Mouse (Mus musculus): ENCODE measurements at regions not wholly inside any gene's neighbourhood (a gene's known extent, or its start where the extent isn't known, plus 50 kb on each side); places are given as distances from the start of the nearest gene placed in this dataset.

GRCm38 (mm10) chr9:60972201-60972910, 178.0 kb downstream of the Uaca start:
- Histone ChIP-seq H3K4me1 (ENCODE audit: insufficient read depth, low read depth, low read length) (no peaks in the 10 kb centered on the region), H3K4me3 (ENCODE audit: low read depth, low read length) (no peak overlapping the region), H3K36me3 (replicated peaks) (no peaks in the 10 kb centered on the region), H3K27me3 (ENCODE audit: insufficient read depth, low read length) (peaks cover 2% of the 10 kb centered on the region; the same call in 1 of the 2 replicates), H3K9me3 (replicated peaks) (no peaks in the 10 kb centered on the region)
- ATAC-seq (ENCODE audit: extremely low read depth, insufficient number of reproducible peaks, low FRiP score, poor library complexity, severe bottlenecking), result no peak
- DNase-seq (ENCODE audit: low spot score), result no peak
- no peak for TF ChIP-seq CTCF (IDR thresholded peaks at IDR 0.05; ENCODE audit: low read depth, low read length)
- TF ChIP-seq TAL1 (conservative IDR thresholded peaks at IDR 0.05; ENCODE audit: low read depth, low read length), result no peak
- no peak for TF ChIP-seq GATA1 (IDR thresholded peaks at IDR 0.05; ENCODE audit: borderline replicate concordance, low read length)
- TF ChIP-seq POLR2AphosphoS5 (IDR thresholded peaks at IDR 0.05; ENCODE audit: insufficient replicate concordance, low read depth, low read length), result no peak
- TF ChIP-seq GATA2 (IDR thresholded peaks at IDR 0.05; ENCODE audit: borderline replicate concordance, low read depth, low read length), result no peak

GRCm38 (mm10) chr9:60974546-60974945, 180.2 kb downstream of the Uaca start:
- Histone ChIP-seq H3K27me3 (ENCODE audit: insufficient read depth, low read length) (no peaks in the 10 kb centered on the region), H3K9me3 (replicated peaks) (no peaks in the 10 kb centered on the region), H3K36me3 (replicated peaks) (no peaks in the 10 kb centered on the region), H3K4me1 (ENCODE audit: insufficient read depth, low read depth, low read length) (no peaks in the 10 kb centered on the region), H3K4me3 (ENCODE audit: low read depth, low read length) (no peak overlapping the region)
- ATAC-seq (ENCODE audit: extremely low read depth, insufficient number of reproducible peaks, low FRiP score, poor library complexity, severe bottlenecking), result no peak
- DNase-seq (ENCODE audit: low spot score), result no peak
- no peak for TF ChIP-seq CTCF (IDR thresholded peaks at IDR 0.05; ENCODE audit: low read depth, low read length)
- no peak for TF ChIP-seq POLR2AphosphoS5 (IDR thresholded peaks at IDR 0.05; ENCODE audit: insufficient replicate concordance, low read depth, low read length)
- no peak for TF ChIP-seq TAL1 (conservative IDR thresholded peaks at IDR 0.05; ENCODE audit: low read depth, low read length)
- TF ChIP-seq GATA1 (IDR thresholded peaks at IDR 0.05; ENCODE audit: borderline replicate concordance, low read length), result no peak
- no peak for TF ChIP-seq GATA2 (IDR thresholded peaks at IDR 0.05; ENCODE audit: borderline replicate concordance, low read depth, low read length)

- Histone ChIP-seq H3K4me3 (ENCODE audit: low read depth, low read length) (no peak overlapping the region), H3K9me3 (replicated peaks) (no peaks in the 10 kb centered on the region), H3K4me1 (ENCODE audit: insufficient read depth, low read depth, low read length) (no peaks in the 10 kb centered on the region), H3K36me3 (replicated peaks) (no peaks in the 10 kb centered on the region), H3K27me3 (ENCODE audit: insufficient read depth, low read length) (no peaks in the 10 kb centered on the region)
- TF ChIP-seq POLR2AphosphoS5 (IDR thresholded peaks at IDR 0.05; ENCODE audit: insufficient replicate concordance, low read depth, low read length), result no peak
- TF ChIP-seq TAL1 (conservative IDR thresholded peaks at IDR 0.05; ENCODE audit: low read depth, low read length), result no peak
- TF ChIP-seq GATA2 (IDR thresholded peaks at IDR 0.05; ENCODE audit: borderline replicate concordance, low read depth, low read length), result no peak
- no peak for TF ChIP-seq CTCF (IDR thresholded peaks at IDR 0.05; ENCODE audit: low read depth, low read length)
- no peak for TF ChIP-seq GATA1 (IDR thresholded peaks at IDR 0.05; ENCODE audit: borderline replicate concordance, low read length)
- no peak for DNase-seq (ENCODE audit: low spot score)
- no peak for ATAC-seq (ENCODE audit: extremely low read depth, insufficient number of reproducible peaks, low FRiP score, poor library complexity, severe bottlenecking)
Measured at GRCm38 (mm10) chr9:60982383-60983085, 188.2 kb downstream of the Uaca start.

GRCm38 (mm10) chr9:60983246-60983645, 188.9 kb downstream of the Uaca start:
- ATAC-seq (ENCODE audit: extremely low read depth, insufficient number of reproducible peaks, low FRiP score, poor library complexity, severe bottlenecking) (no peak), DNase-seq (ENCODE audit: low spot score) (no peak)
- TF ChIP-seq GATA2 (IDR thresholded peaks at IDR 0.05; ENCODE audit: borderline replicate concordance, low read depth, low read length), result no peak
- no peak for TF ChIP-seq TAL1 (conservative IDR thresholded peaks at IDR 0.05; ENCODE audit: low read depth, low read length)
- TF ChIP-seq GATA1 (IDR thresholded peaks at IDR 0.05; ENCODE audit: borderline replicate concordance, low read length), result no peak
- no peak for TF ChIP-seq POLR2AphosphoS5 (IDR thresholded peaks at IDR 0.05; ENCODE audit: insufficient replicate concordance, low read depth, low read length)
- no peak for TF ChIP-seq CTCF (IDR thresholded peaks at IDR 0.05; ENCODE audit: low read depth, low read length)
- H3K27me3 ChIP-seq (ENCODE audit: insufficient read depth, low read length), result no peaks in the 10 kb centered on the region
- H3K4me3 ChIP-seq (ENCODE audit: low read depth, low read length), result no peak overlapping the region
- no peaks in the 10 kb centered on the region for H3K4me1 ChIP-seq (ENCODE audit: insufficient read depth, low read depth, low read length)
- H3K36me3 ChIP-seq (replicated peaks), result no peaks in the 10 kb centered on the region
- H3K9me3 ChIP-seq (replicated peaks), result no peaks in the 10 kb centered on the region

- Histone ChIP-seq H3K4me3 (ENCODE audit: low read depth, low read length) (no peak overlapping the region), H3K36me3 (replicated peaks) (no peaks in the 10 kb centered on the region), H3K9me3 (replicated peaks) (no peaks in the 10 kb centered on the region), H3K4me1 (ENCODE audit: insufficient read depth, low read depth, low read length) (no peaks in the 10 kb centered on the region), H3K27me3 (ENCODE audit: insufficient read depth, low read length) (no peaks in the 10 kb centered on the region)
- ATAC-seq (ENCODE audit: extremely low read depth, insufficient number of reproducible peaks, low FRiP score, poor library complexity, severe bottlenecking) (no peak), DNase-seq (ENCODE audit: low spot score) (no peak)
- TF ChIP-seq TAL1 (conservative IDR thresholded peaks at IDR 0.05; ENCODE audit: low read depth, low read length) (no peak), POLR2AphosphoS5 (IDR thresholded peaks at IDR 0.05; ENCODE audit: insufficient replicate concordance, low read depth, low read length) (no peak), CTCF (IDR thresholded peaks at IDR 0.05; ENCODE audit: low read depth, low read length) (no peak), GATA2 (IDR thresholded peaks at IDR 0.05; ENCODE audit: borderline replicate concordance, low read depth, low read length) (no peak), GATA1 (IDR thresholded peaks at IDR 0.05; ENCODE audit: borderline replicate concordance, low read length) (no peak)
Measured at GRCm38 (mm10) chr9:60988113-60988512, 193.8 kb downstream of the Uaca start.

- TF ChIP-seq GATA1 (IDR thresholded peaks at IDR 0.05; ENCODE audit: borderline replicate concordance, low read length) (no peak), CTCF (IDR thresholded peaks at IDR 0.05; ENCODE audit: low read depth, low read length) (no peak), TAL1 (conservative IDR thresholded peaks at IDR 0.05; ENCODE audit: low read depth, low read length) (no peak), POLR2AphosphoS5 (IDR thresholded peaks at IDR 0.05; ENCODE audit: insufficient replicate concordance, low read depth, low read length) (no peak), GATA2 (IDR thresholded peaks at IDR 0.05; ENCODE audit: borderline replicate concordance, low read depth, low read length) (no peak)
- ATAC-seq (ENCODE audit: extremely low read depth, insufficient number of reproducible peaks, low FRiP score, poor library complexity, severe bottlenecking) (no peak), DNase-seq (ENCODE audit: low spot score) (no peak)
- H3K4me3 ChIP-seq (ENCODE audit: low read depth, low read length), result no peak overlapping the region
- H3K9me3 ChIP-seq (replicated peaks), result no peaks in the 10 kb centered on the region
- no peaks in the 10 kb centered on the region for H3K4me1 ChIP-seq (ENCODE audit: insufficient read depth, low read depth, low read length)
- H3K27me3 ChIP-seq (ENCODE audit: insufficient read depth, low read length), result no peaks in the 10 kb centered on the region
- no peaks in the 10 kb centered on the region for H3K36me3 ChIP-seq (replicated peaks)
Measured at GRCm38 (mm10) chr9:60989670-60990391, 195.5 kb downstream of the Uaca start.
